Mouse (Mus musculus) liver, embryonic 12.5 days (tissue): ENCODE results near the gene Smco4. TPM values are rescaled to one million over a fixed set of nuclear protein-coding genes. Genes with fewer than 3 reads are reported as not detected.

Experiments
- ATAC-seq: fragments of 200-750 bp; cut with Nextera tagmentation; 2 replicates; pipeline ENCODE4 v1.8.0; 2017; ENCODE audit warnings: moderate number of reproducible peaks, mild to moderate bottlenecking, moderate library complexity
- H3K27ac ChIP-seq: fragments of 300-500 bp; sonication (generic); 2 replicates; pipeline ENCODE4 v1.5.1; 2016; ENCODE audit warnings: mild to moderate bottlenecking
- H3K27me3 ChIP-seq: fragments of 300-500 bp; sonication (generic); replicated peaks from 2 replicates; pipeline ENCODE4 v1.6.1; 2016; ENCODE audit warnings: mild to moderate bottlenecking, moderate library complexity
- H3K36me3 ChIP-seq: fragments of 300-500 bp; sonication (generic); 2 replicates; pipeline ENCODE4 v1.6.1; 2016; ENCODE audit warnings: mild to moderate bottlenecking, moderate library complexity
- H3K4me1 ChIP-seq: fragments of 300-500 bp; sonication (generic); 2 replicates; pipeline ENCODE4 v1.6.1; 2016
- H3K4me2 ChIP-seq: fragments of 300-500 bp; sonication (generic); 2 replicates; pipeline ENCODE4 v1.6.1; 2016; ENCODE audit warnings: mild to moderate bottlenecking, moderate library complexity
- H3K4me3 ChIP-seq: fragments of 300-500 bp; sonication (generic); 2 replicates; pipeline ENCODE4 v1.5.1; 2016; ENCODE audit warnings: mild to moderate bottlenecking, moderate library complexity
- H3K9ac ChIP-seq: fragments of 300-500 bp; sonication (generic); 2 replicates; pipeline ENCODE4 v1.6.1; 2016; ENCODE audit warnings: mild to moderate bottlenecking, moderate library complexity
- H3K9me3 ChIP-seq: fragments of 300-500 bp; sonication (generic); replicated peaks from 2 replicates; pipeline ENCODE4 v1.6.1; 2016; ENCODE audit warnings: mild to moderate bottlenecking, moderate library complexity
- WGBS: fragments of 180-500 bp; shearing (Covaris S2); methylation state at CpG from one replicate; pipeline ENCODE4 v1.1.7; 2016; ENCODE audit not compliant: insufficient replicate concordance; 5-methylcytosine and 5-hydroxymethylcytosine counted together
- polyA plus RNA-seq: library from polyadenylated mRNA; unstranded; fragments of >200 nt; fragmentation: Nextera tagmentation; extraction: Ambion mirVana; gene quantifications from 2 replicates; pipeline ENCODE4 v1.2.1, GENCODE M21; 2016

Smco4 gene
- polyA plus RNA-seq, result 1.1 and 1.6 TPM in 2 replicates

GRCm38 (mm10) chr9:15493235-15493924 lies at the start of gene Smco4:
Gene Smco4, plus strand, starts transcription at chr9:15493432.
- Histone ChIP-seq H3K27ac (peak within 1 kb of the TSS; percentile 70), H3K9ac (peak within 1 kb of the TSS; percentile 83), H3K36me3 (no peaks in the 10 kb centered on the region), H3K27me3 (peaks cover 9% of the 10 kb centered on the region; the same call in 1 of the 2 replicates), H3K4me2 (peak within 1 kb of the TSS; percentile 92), H3K4me3 (peak within 1 kb of the TSS; percentile 73), H3K9me3 (no peaks in the 10 kb centered on the region), H3K4me1 (peaks cover 34% of the 10 kb centered on the region)
- under 1% methylated on average over 71 of the region's 101 CpGs for WGBS
- peak; percentile 80 for ATAC-seq

GRCm38 (mm10) chr9:15447397-15447796 lies 45.8 kb upstream of the Smco4 start:
- Histone ChIP-seq H3K36me3 (no peaks in the 10 kb centered on the region), H3K4me2 (no peak overlapping the region), H3K27ac (no peak overlapping the region), H3K4me1 (no peaks in the 10 kb centered on the region), H3K9ac (no peak overlapping the region), H3K9me3 (no peaks in the 10 kb centered on the region), H3K27me3 (no peaks in the 10 kb centered on the region), H3K4me3 (no peak overlapping the region)
- no peak for ATAC-seq
- 35% methylated on average over 2 of the region's 2 CpGs for WGBS

GRCm38 (mm10) chr9:15450921-15451320 lies 42.3 kb upstream of the Smco4 start:
- no peak for ATAC-seq
- 50% methylated on average over 5 of the region's 5 CpGs for WGBS
- Histone ChIP-seq H3K27me3 (no peaks in the 10 kb centered on the region), H3K9ac (no peak overlapping the region), H3K36me3 (no peaks in the 10 kb centered on the region), H3K4me3 (no peak overlapping the region), H3K4me1 (no peaks in the 10 kb centered on the region), H3K4me2 (no peak overlapping the region), H3K9me3 (no peaks in the 10 kb centered on the region), H3K27ac (no peak overlapping the region)

- Histone ChIP-seq H3K9ac (no peak overlapping the region), H3K4me3 (no peak overlapping the region), H3K4me1 (no peaks in the 10 kb centered on the region), H3K36me3 (no peaks in the 10 kb centered on the region), H3K27me3 (no peaks in the 10 kb centered on the region), H3K27ac (no peak overlapping the region), H3K4me2 (no peak overlapping the region), H3K9me3 (no peaks in the 10 kb centered on the region)
- 59% methylated on average over 4 of the region's 4 CpGs for WGBS
- ATAC-seq, result no peak
Observed at GRCm38 (mm10) chr9:15472256-15472655, 21.0 kb upstream of the Smco4 start.

- Histone ChIP-seq H3K27ac (no peak overlapping the region), H3K9me3 (no peaks in the 10 kb centered on the region), H3K27me3 (no peaks in the 10 kb centered on the region), H3K4me1 (no peaks in the 10 kb centered on the region), H3K4me3 (no peak overlapping the region), H3K9ac (no peak overlapping the region), H3K4me2 (no peak overlapping the region), H3K36me3 (no peaks in the 10 kb centered on the region)
- 76% methylated on average over 1 of the region's 1 CpGs for WGBS
- no peak for ATAC-seq
Observed at GRCm38 (mm10) chr9:15473206-15473605, 20.0 kb upstream of the Smco4 start.

GRCm38 (mm10) chr9:15477556-15477955 lies 15.7 kb upstream of the Smco4 start:
- WGBS, result 74% methylated on average over 10 of the region's 10 CpGs
- Histone ChIP-seq H3K36me3 (no peaks in the 10 kb centered on the region), H3K9me3 (no peaks in the 10 kb centered on the region), H3K27ac (no peak overlapping the region), H3K4me2 (no peak overlapping the region), H3K9ac (no peak overlapping the region), H3K4me1 (no peaks in the 10 kb centered on the region), H3K27me3 (no peaks in the 10 kb centered on the region), H3K4me3 (no peak overlapping the region)
- no peak for ATAC-seq

- no peak for ATAC-seq
- H3K4me2 ChIP-seq, result no peak overlapping the region
- no peaks in the 10 kb centered on the region for H3K4me1 ChIP-seq
Observed at GRCm38 (mm10) chr9:15487682-15488424, 5.4 kb upstream of the Smco4 start.

GRCm38 (mm10) chr9:15489293-15489692 lies 3.9 kb upstream of the Smco4 start:
- Histone ChIP-seq H3K9ac (no peak overlapping the region), H3K27me3 (peaks cover 9% of the 10 kb centered on the region; the same call in 1 of the 2 replicates), H3K4me2 (no peak overlapping the region), H3K9me3 (no peaks in the 10 kb centered on the region), H3K36me3 (no peaks in the 10 kb centered on the region), H3K4me3 (no peak overlapping the region), H3K27ac (no peak overlapping the region), H3K4me1 (peaks cover 4% of the 10 kb centered on the region)
- no peak for ATAC-seq

More at GRCm38 (mm10) chr9:15487682-15488424, 5.4 kb upstream of the Smco4 start:
- 17% methylated on average over 2 of the region's 2 CpGs for WGBS
- no peaks in the 10 kb centered on the region for H3K36me3 ChIP-seq
- H3K4me3 ChIP-seq, result no peak overlapping the region
- H3K9me3 ChIP-seq, result no peaks in the 10 kb centered on the region
- H3K9ac ChIP-seq, result no peak overlapping the region
- H3K27ac ChIP-seq, result no peak overlapping the region
- H3K27me3 ChIP-seq, result peaks cover 9% of the 10 kb centered on the region; the same call in 1 of the 2 replicates

GRCm38 (mm10) chr9:15490331-15491100 lies 2.7 kb upstream of the Smco4 start:
- Histone ChIP-seq H3K9me3 (no peaks in the 10 kb centered on the region), H3K27me3 (peaks cover 9% of the 10 kb centered on the region; the same call in 1 of the 2 replicates), H3K36me3 (no peaks in the 10 kb centered on the region), H3K27ac (no peak overlapping the region), H3K4me2 (no peak overlapping the region), H3K9ac (no peak overlapping the region), H3K4me3 (no peak overlapping the region), H3K4me1 (peaks cover 12% of the 10 kb centered on the region)
- ATAC-seq, result no peak
- 71% methylated on average over 8 of the region's 8 CpGs for WGBS

- H3K9me3 ChIP-seq, result no peaks in the 10 kb centered on the region
- no peak for ATAC-seq
- H3K9ac ChIP-seq, result no peak overlapping the region
- H3K27ac ChIP-seq, result no peak overlapping the region
- H3K4me3 ChIP-seq, result no peak overlapping the region
- H3K4me2 ChIP-seq, result no peak overlapping the region
- H3K36me3 ChIP-seq, result no peaks in the 10 kb centered on the region
- H3K4me1 ChIP-seq, result peaks cover 20% of the 10 kb centered on the region
- peaks cover 9% of the 10 kb centered on the region; the same call in 1 of the 2 replicates for H3K27me3 ChIP-seq
- 72% methylated on average over 4 of the region's 4 CpGs for WGBS
Observed at GRCm38 (mm10) chr9:15491686-15492085, 1.5 kb upstream of the Smco4 start.

GRCm38 (mm10) chr9:15492401-15492800 lies 831 bp upstream of the Smco4 start:
- Histone ChIP-seq H3K9ac (no peak overlapping the region), H3K27me3 (peaks cover 9% of the 10 kb centered on the region; the same call in 1 of the 2 replicates), H3K4me2 (no peak overlapping the region), H3K36me3 (no peaks in the 10 kb centered on the region), H3K9me3 (no peaks in the 10 kb centered on the region), H3K27ac (no peak overlapping the region), H3K4me3 (no peak overlapping the region), H3K4me1 (peaks cover 24% of the 10 kb centered on the region)
- ATAC-seq, result no peak
- WGBS, result 77% methylated on average over 9 of the region's 9 CpGs
